Mouse (Mus musculus) colon, adult 2 months (tissue): ENCODE data around the gene Lmln. TPM values are rescaled to one million over a fixed set of nuclear protein-coding genes. Genes with fewer than 3 reads are reported as not detected.

Source experiments
- polyA plus RNA-seq: library from polyadenylated mRNA; depleted of rRNA; stranded (reverse); fragments of >200 nt; gene quantifications from 2 replicates; pipeline ENCODE4 v1.2.3, GENCODE M21; 2012; rRNA removed

Lmln gene
- 2.1 and 3.2 TPM in 2 replicates for polyA plus RNA-seq

DNA sequence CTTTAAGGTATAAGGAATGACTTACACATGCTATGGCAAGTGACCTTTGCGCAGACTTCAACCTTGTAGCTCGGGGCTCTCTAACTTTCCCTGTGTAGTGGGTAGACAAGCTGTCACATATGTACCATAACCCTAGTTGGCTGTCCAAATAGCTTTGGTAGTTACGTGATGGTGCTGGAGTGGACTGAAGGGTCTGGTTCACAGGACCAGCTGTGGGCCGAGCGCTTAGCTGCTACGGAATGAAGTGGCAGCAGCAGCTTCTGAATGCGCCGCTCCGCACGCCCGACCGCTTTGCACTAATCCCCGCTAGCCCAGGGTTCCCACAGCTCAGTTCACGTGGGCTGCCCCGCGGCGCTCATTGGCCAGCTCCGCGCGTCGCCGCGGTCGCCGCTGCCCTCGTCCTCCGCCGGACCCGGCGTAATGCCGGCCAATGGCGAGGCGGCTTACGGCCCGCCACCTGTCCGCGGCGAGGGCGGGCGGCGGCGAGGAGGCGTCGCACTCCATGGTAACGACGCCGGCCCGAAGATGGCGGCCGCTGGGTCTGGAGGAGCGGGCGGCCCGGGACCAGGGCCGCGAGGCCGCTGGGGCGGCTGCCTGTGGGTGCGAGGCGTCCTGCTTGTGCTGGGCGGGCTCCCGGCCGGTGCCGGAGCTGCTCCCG lies at the start of gene Lmln:
Gene Lmln (plus strand): TSS at position 498 of the 658 bp plus-strand sequence.

DNA sequence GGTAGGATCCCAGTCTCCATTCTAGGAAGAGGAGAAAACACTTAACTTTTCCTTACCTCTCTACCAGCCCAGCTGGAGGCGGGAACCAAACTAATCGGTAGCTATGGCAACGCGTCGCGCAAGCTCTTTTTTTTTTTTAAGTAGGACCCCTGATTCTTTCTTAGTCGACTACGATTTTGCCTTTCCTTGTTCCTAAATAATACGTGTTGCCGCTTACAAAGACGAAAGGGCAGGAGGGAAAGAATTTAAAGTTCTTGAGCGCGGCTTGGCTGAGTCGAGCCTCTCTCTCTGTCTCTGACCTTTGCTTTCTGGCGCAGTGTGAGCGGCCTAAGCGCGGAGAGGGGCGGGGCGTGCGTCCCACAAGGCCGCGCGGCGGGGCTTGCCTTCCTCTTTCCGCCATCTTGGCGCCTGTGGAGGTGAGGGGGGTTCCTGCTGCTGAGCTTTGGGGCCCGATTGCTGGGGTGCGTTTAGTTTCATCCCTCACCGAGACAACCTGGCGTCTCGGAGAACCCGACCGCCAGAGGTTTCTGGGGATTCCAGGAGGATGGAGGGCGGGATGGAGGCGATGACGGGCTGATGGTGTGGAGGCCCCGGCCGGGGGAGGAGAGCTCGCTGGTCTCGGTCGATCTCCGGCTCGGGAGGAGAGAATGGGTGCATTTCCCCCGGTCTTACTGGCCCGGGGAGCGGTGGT lies 6.1 kb upstream of the Lmln start, which contains the start of the genes Iqcg and Rpl35a:
Gene Iqcg (minus strand): TSS at position 124 of the 691 bp plus-strand sequence.
Gene Rpl35a (plus strand): TSS at position 359 of the 691 bp plus-strand sequence.

Other genes starting within 250 kb of the Lmln start
- 5.0 and 5.7 TPM in 2 replicates for gene Fyttd1, start 185.0 kb upstream of the Lmln start, polyA plus RNA-seq
- gene Rubcn, start 184.8 kb upstream of the Lmln start, polyA plus RNA-seq = 26.4 and 28.5 TPM in 2 replicates
- 13.3 and 13.8 TPM in 2 replicates for gene Lrch3, start 148.4 kb upstream of the Lmln start, polyA plus RNA-seq
- gene Iqcg, start 6.3 kb upstream of the Lmln start, polyA plus RNA-seq = 0.15 and 0.35 TPM in 2 replicates
- 124 and 162 TPM in 2 replicates for gene Rpl35a, start 6.1 kb upstream of the Lmln start, polyA plus RNA-seq
- gene Osbpl11, start 122.5 kb downstream of the Lmln start, polyA plus RNA-seq = 6.4 and 8.1 TPM in 2 replicates
- 5.9 and 7.4 TPM in 2 replicates for gene Snx4, start 188.9 kb downstream of the Lmln start, polyA plus RNA-seq